Mouse (Mus musculus) hindbrain, embryonic 14.5 days (tissue): ENCODE measurements around the gene Borcs6. TPM values are rescaled to one million over a fixed set of nuclear protein-coding genes. Genes with fewer than 3 reads are reported as not detected.
A peak's percentile ranks its signal among the peaks of the same experiment; 100 is the strongest.
"Not testable (repeated sequence)": the region's sequence is repeated elsewhere in the genome, so short reads cannot be mapped to it uniquely, and the experiment has no call there.

ENCODE experiments used
- ATAC-seq: fragments of 200-750 bp; cut with Nextera tagmentation; 2 replicates; pipeline ENCODE4 v1.8.0; 2017; ENCODE audit warnings: moderate number of reproducible peaks, mild to moderate bottlenecking, moderate TSS enrichment, moderate library complexity; ENCODE audit not compliant: low FRiP score
- DNase-seq: peaks from one replicate; pipeline ENCODE4 v3.0.0-alpha.2; 2015; ENCODE audit warnings: low spot score
- H3K27ac ChIP-seq: fragments of 300-500 bp; sonication (generic); 2 replicates; pipeline ENCODE4 v1.5.1; 2014; ENCODE audit warnings: mild to moderate bottlenecking, moderate library complexity
- H3K27me3 ChIP-seq: fragments of 300-500 bp; sonication (generic); 2 replicates; pipeline ENCODE4 v1.6.1; 2014; ENCODE audit warnings: mild to moderate bottlenecking, low read length, mixed read lengths; ENCODE audit not compliant: control insufficient read depth, insufficient read depth
- H3K36me3 ChIP-seq: fragments of 300-500 bp; sonication (generic); replicated peaks from 2 replicates; pipeline ENCODE4 v1.6.1; 2014; ENCODE audit not compliant: control insufficient read depth, insufficient read depth
- H3K4me1 ChIP-seq: fragments of 300-500 bp; sonication (generic); replicated peaks from 2 replicates; pipeline ENCODE4 v1.6.1; 2014; ENCODE audit warnings: antibody characterized with exemption, low read length, mixed read lengths; ENCODE audit not compliant: control insufficient read depth, insufficient read depth
- H3K4me2 ChIP-seq: fragments of 300-500 bp; sonication (generic); replicated peaks from 2 replicates; pipeline ENCODE4 v1.6.1; 2014; ENCODE audit warnings: mild to moderate bottlenecking, moderate library complexity
- H3K4me3 ChIP-seq: fragments of 300-500 bp; sonication (generic); replicated peaks from 2 replicates; pipeline ENCODE4 v1.5.1; 2014; ENCODE audit warnings: mild to moderate bottlenecking, low read length
- H3K9ac ChIP-seq: fragments of 300-500 bp; sonication (generic); 2 replicates; pipeline ENCODE4 v1.6.1; 2014
- H3K9me3 ChIP-seq: fragments of 300-500 bp; sonication (generic); 2 replicates; pipeline ENCODE4 v1.6.1; 2016; ENCODE audit warnings: low read length; ENCODE audit not compliant: control insufficient read depth
- WGBS: fragments of 180-500 bp; shearing (Covaris S2); extraction: QIAGEN DNeasy Blood & Tissue Kit; methylation state at CpG from one replicate; pipeline ENCODE4 v1.1.7; 2014; 5-methylcytosine and 5-hydroxymethylcytosine counted together
- polyA plus RNA-seq: library from polyadenylated mRNA; unstranded; fragments of >200 nt; fragmentation: Nextera tagmentation; extraction: Ambion mirVana; gene quantifications from 2 replicates; pipeline ENCODE4 v1.2.1, GENCODE M21; 2014

Borcs6 gene
- polyA plus RNA-seq, 1 experiment from 2014 or later: 18.6 TPM

GRCm38 (mm10) chr11:69089616-69090290 is 30.2 kb downstream of the Borcs6 start:
- H3K27ac ChIP-seq: no peak overlapping the region
- peaks cover 28% of the 10 kb centered on the region for H3K36me3 ChIP-seq
- H3K9me3 ChIP-seq: no peaks in the 10 kb centered on the region
- DNase-seq (no peak), ATAC-seq (no peak)
- 87% methylated on average over 12 of the region's 12 CpGs for WGBS
- peaks cover 21% of the 10 kb centered on the region for H3K4me1 ChIP-seq
- peak overlapping the region; percentile 98 for H3K4me2 ChIP-seq
- no peaks in the 10 kb centered on the region for H3K27me3 ChIP-seq
- peak overlapping the region; percentile 98 for H3K9ac ChIP-seq
- H3K4me3 ChIP-seq: peak overlapping the region; percentile 77

GRCm38 (mm10) chr11:69090367-69090766 is 30.9 kb downstream of the Borcs6 start:
- 56% methylated on average over 6 of the region's 6 CpGs for WGBS
- H3K4me2 ChIP-seq: peak overlapping the region; percentile 98; the same call in 1 of the 2 replicates
- no peak overlapping the region for H3K27ac ChIP-seq
- H3K9ac ChIP-seq: peak overlapping the region; percentile 98; the same call in 1 of the 2 replicates
- DNase-seq (no peak), ATAC-seq (no peak)
- H3K4me3 ChIP-seq: peak overlapping the region; percentile 77; the same call in 1 of the 2 replicates
- H3K4me1 ChIP-seq: peaks cover 23% of the 10 kb centered on the region
- no peaks in the 10 kb centered on the region for H3K9me3 ChIP-seq
- H3K36me3 ChIP-seq: peaks cover 28% of the 10 kb centered on the region
- H3K27me3 ChIP-seq: no peaks in the 10 kb centered on the region

- ATAC-seq: no peak
- Histone ChIP-seq H3K4me2 (no peak overlapping the region), H3K27me3 (no peaks in the 10 kb centered on the region), H3K4me3 (no peak overlapping the region), H3K9ac (no peak overlapping the region), H3K27ac (no peak overlapping the region), H3K9me3 (no peaks in the 10 kb centered on the region), H3K4me1 (peaks cover 34% of the 10 kb centered on the region), H3K36me3 (peaks cover 28% of the 10 kb centered on the region)
- WGBS: 64% methylated on average over 7 of the region's 7 CpGs
- no peak for DNase-seq
Observed at GRCm38 (mm10) chr11:69091566-69092385, 32.3 kb downstream of the Borcs6 start.

- ATAC-seq: no peak
- no peaks in the 10 kb centered on the region for H3K9me3 ChIP-seq
- no peak overlapping the region for H3K27ac ChIP-seq
- 6% methylated on average over 3 of the region's 3 CpGs for WGBS
- no peak overlapping the region for H3K4me2 ChIP-seq
- H3K9ac ChIP-seq: no peak overlapping the region
- peaks cover 40% of the 10 kb centered on the region for H3K4me1 ChIP-seq
- peak; percentile 78 for DNase-seq
- no peak overlapping the region for H3K4me3 ChIP-seq
- H3K27me3 ChIP-seq: no peaks in the 10 kb centered on the region
- peaks cover 28% of the 10 kb centered on the region for H3K36me3 ChIP-seq
Observed at GRCm38 (mm10) chr11:69092386-69092751, 32.9 kb downstream of the Borcs6 start.

- Histone ChIP-seq H3K27me3 (no peaks in the 10 kb centered on the region), H3K27ac (no peak overlapping the region), H3K9me3 (no peaks in the 10 kb centered on the region), H3K36me3 (peaks cover 28% of the 10 kb centered on the region), H3K9ac (no peak overlapping the region), H3K4me2 (no peak overlapping the region), H3K4me3 (no peak overlapping the region), H3K4me1 (peaks cover 45% of the 10 kb centered on the region)
- WGBS: 91% methylated on average over 4 of the region's 4 CpGs
- ATAC-seq (no peak), DNase-seq (no peak)
Observed at GRCm38 (mm10) chr11:69092871-69093270, 33.4 kb downstream of the Borcs6 start.

GRCm38 (mm10) chr11:69093856-69094255 is 34.3 kb downstream of the Borcs6 start:
- DNase-seq, ATAC-seq, H3K4me2 ChIP-seq, H3K27ac ChIP-seq, H3K4me3 ChIP-seq, H3K9me3 ChIP-seq, H3K9ac ChIP-seq, H3K27me3 ChIP-seq: not testable (repeated sequence)
- 88% methylated on average over 7 of the region's 7 CpGs for WGBS
- Histone ChIP-seq H3K4me1 (peaks cover 53% of the 10 kb centered on the region), H3K36me3 (peaks cover 28% of the 10 kb centered on the region)

GRCm38 (mm10) chr11:69094697-69095429 is 35.3 kb downstream of the Borcs6 start, which contains the start of gene Per1:
Per1 (plus strand) TSS chr11:69095217.
- H3K4me2 ChIP-seq: peak within 1 kb of the TSS; percentile 74
- peak within 1 kb of the TSS; percentile 67 for H3K27ac ChIP-seq
- WGBS: under 1% methylated on average over 37 of the region's 37 CpGs
- peak within 1 kb of the TSS; percentile 35 for H3K4me3 ChIP-seq
- no peaks in the 10 kb centered on the region for H3K9me3 ChIP-seq
- H3K36me3 ChIP-seq: peaks cover 24% of the 10 kb centered on the region
- ATAC-seq (peak; percentile 96), DNase-seq (peak; percentile 98)
- H3K27me3 ChIP-seq: no peaks in the 10 kb centered on the region
- peaks cover 48% of the 10 kb centered on the region for H3K4me1 ChIP-seq
- peak within 1 kb of the TSS; percentile 26 for H3K9ac ChIP-seq

- Histone ChIP-seq H3K9me3 (no peaks in the 10 kb centered on the region), H3K27ac (peak overlapping the region; percentile 55), H3K36me3 (peaks cover 16% of the 10 kb centered on the region), H3K27me3 (no peaks in the 10 kb centered on the region), H3K4me1 (peaks cover 47% of the 10 kb centered on the region), H3K4me3 (peak overlapping the region; percentile 35), H3K4me2 (peak overlapping the region; percentile 74), H3K9ac (peak overlapping the region; percentile 26)
- no peak for DNase-seq
- ATAC-seq: no peak
- WGBS: 4% methylated on average over 27 of the region's 27 CpGs
Observed at GRCm38 (mm10) chr11:69095511-69096231, 36.2 kb downstream of the Borcs6 start.
